Mouse (Mus musculus) embryonic fibroblast, embryonic 13.5 days (primary cell): ENCODE data around the gene Zfp691.
A peak's percentile ranks its signal among the peaks of the same experiment; 100 is the strongest.

Experiments
- CTCF ChIP-seq: IDR thresholded peaks from 2 replicates; pipeline ENCODE4 v1.5.1; 2011; ENCODE audit warnings: mild to moderate bottlenecking, control low read depth, low read length, moderate library complexity, borderline replicate concordance; ENCODE audit not compliant: insufficient read depth
- POLR2A ChIP-seq: IDR thresholded peaks from 2 replicates; pipeline ENCODE4 v1.6.1; 2011; ENCODE audit warnings: low read depth, mild to moderate bottlenecking, control low read depth, low read length, moderate library complexity

DNA sequence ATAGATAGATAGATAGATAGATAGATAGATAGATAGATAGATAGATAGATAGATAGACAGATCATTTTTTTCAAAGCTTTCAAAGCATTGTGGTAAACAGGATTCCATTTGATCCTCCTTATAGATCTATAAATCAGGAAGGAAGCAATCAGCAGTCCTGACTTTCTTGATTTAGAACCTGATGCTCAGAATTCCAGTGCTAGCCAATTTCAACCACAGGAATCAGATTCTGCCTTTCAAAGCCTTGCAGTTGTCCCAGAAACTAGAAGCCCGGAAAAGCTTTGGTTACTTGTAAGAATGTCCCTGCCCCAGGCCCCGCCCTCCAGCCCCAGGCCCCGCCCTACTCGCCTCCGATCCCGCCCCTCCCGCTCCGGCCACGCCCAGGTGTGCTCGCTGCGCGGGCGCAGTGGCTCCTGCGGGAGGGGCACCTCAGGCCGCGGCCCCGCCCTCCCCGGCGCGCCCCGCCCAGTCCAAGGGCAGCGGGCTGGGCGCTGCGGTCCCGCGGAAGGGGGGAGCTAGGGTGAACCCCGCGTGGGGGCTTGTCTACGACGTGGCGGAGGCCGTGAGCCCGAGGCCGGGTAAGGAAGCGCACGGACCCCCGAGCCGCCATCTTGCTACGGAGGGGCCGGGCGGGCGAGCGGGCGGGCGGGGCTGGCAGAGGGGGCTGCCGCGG is 21.1 kb upstream of the Zfp691 start, which contains the start of gene Svbp:
- TF ChIP-seq CTCF (no peak), POLR2A (peak; percentile 66)
